Mouse (Mus musculus): ENCODE measurements around the gene Glrb.

The Glrb gene

GRCm38 (mm10) chr3:80913111-80913778 is at the start of gene Glrb:
TSS of gene Glrb (minus strand) at chr3:80913660.
- DNase-seq (ENCODE audit: extremely low spot score, low read depth, low spot score): no peak

- no peak for DNase-seq (ENCODE audit: extremely low spot score, low read depth, low spot score)
These were observed 46.5 kb upstream of the Glrb start for GRCm38 (mm10) chr3:80959965-80960364.

- DNase-seq (ENCODE audit: extremely low spot score, low read depth, low spot score): peak; percentile 41
These were observed 45.1 kb upstream of the Glrb start for GRCm38 (mm10) chr3:80958591-80958990.

GRCm38 (mm10) chr3:80913779-80914284 is 372 bp upstream of the Glrb start:
- DNase-seq (ENCODE audit: extremely low spot score, low read depth, low spot score): no peak

- no peak for DNase-seq (ENCODE audit: extremely low spot score, low read depth, low spot score)
These were observed 18.5 kb downstream of the Glrb start for GRCm38 (mm10) chr3:80894745-80895480.

GRCm38 (mm10) chr3:80894328-80894727 is 19.1 kb downstream of the Glrb start:
- no peak for DNase-seq (ENCODE audit: extremely low spot score, low read depth, low spot score)

- DNase-seq (ENCODE audit: extremely low spot score, low read depth, low spot score): no peak
These were observed 20.3 kb downstream of the Glrb start for GRCm38 (mm10) chr3:80893055-80893690.

GRCm38 (mm10) chr3:80891087-80891486 is 22.4 kb downstream of the Glrb start:
- no peak for DNase-seq (ENCODE audit: extremely low spot score, low read depth, low spot score)

GRCm38 (mm10) chr3:80885174-80885573 is 28.3 kb downstream of the Glrb start:
- no peak for DNase-seq (ENCODE audit: extremely low spot score, low read depth, low spot score)

- no peak for DNase-seq (ENCODE audit: extremely low spot score, low read depth, low spot score)
These were observed 29.9 kb downstream of the Glrb start for GRCm38 (mm10) chr3:80883601-80884000.

GRCm38 (mm10) chr3:80880660-80881293 is 32.7 kb downstream of the Glrb start:
- DNase-seq (ENCODE audit: extremely low spot score, low read depth, low spot score): no peak

GRCm38 (mm10) chr3:80878571-80878970 is 34.9 kb downstream of the Glrb start:
- peak; percentile 96 for DNase-seq (ENCODE audit: extremely low spot score, low read depth, low spot score)

- no peak for DNase-seq (ENCODE audit: extremely low spot score, low read depth, low spot score)
These were observed 38.6 kb downstream of the Glrb start for GRCm38 (mm10) chr3:80874690-80875353.

GRCm38 (mm10) chr3:80874081-80874480 is 39.4 kb downstream of the Glrb start:
- DNase-seq (ENCODE audit: extremely low spot score, low read depth, low spot score): no peak

- DNase-seq (ENCODE audit: extremely low spot score, low read depth, low spot score): no peak
These were observed 41.8 kb downstream of the Glrb start for GRCm38 (mm10) chr3:80871472-80872171.

- DNase-seq (ENCODE audit: extremely low spot score, low read depth, low spot score): no peak
These were observed 46.1 kb downstream of the Glrb start for GRCm38 (mm10) chr3:80867328-80867727.

- no peak for DNase-seq (ENCODE audit: extremely low spot score, low read depth, low spot score)
These were observed 60.5 kb downstream of the Glrb start for GRCm38 (mm10) chr3:80852912-80853507.

GRCm38 (mm10) chr3:80850947-80851346 is 62.5 kb downstream of the Glrb start:
- no peak for DNase-seq (ENCODE audit: extremely low spot score, low read depth, low spot score)

GRCm38 (mm10) chr3:80845634-80846033 is 67.8 kb downstream of the Glrb start:
- DNase-seq (ENCODE audit: extremely low spot score, low read depth, low spot score): no peak

- peak; percentile 30 for DNase-seq (ENCODE audit: extremely low spot score, low read depth, low spot score)
These were observed 73.6 kb downstream of the Glrb start for GRCm38 (mm10) chr3:80839845-80840244.
